ENCODE assay signal across 8 mouse cellular contexts in the genomic region with DNA sequence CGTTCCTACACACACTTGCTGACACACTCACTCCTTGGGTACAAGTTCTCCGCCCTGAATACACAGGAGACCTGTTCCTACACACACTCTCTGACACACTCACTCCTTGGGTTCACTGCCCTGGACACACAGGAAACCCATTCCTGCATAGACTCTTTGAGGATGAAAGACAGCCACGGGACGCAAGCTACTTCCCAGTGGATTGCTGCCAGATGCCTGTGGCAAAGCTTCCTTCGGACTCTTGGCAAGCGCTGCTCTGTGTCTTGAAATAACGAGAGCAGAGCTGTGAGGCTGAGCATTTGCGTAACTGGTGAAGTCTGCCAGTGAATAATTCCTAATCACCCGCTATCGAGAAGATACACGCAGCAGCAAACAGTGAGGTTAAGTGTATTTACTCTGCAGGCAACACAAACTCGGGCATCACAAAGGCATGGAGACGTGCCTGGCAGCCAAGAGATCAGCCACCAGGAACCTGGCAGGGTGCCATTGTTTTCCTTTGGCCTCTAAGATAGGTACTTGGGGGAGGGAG. TPM values are rescaled to one million over a fixed set of nuclear protein-coding genes. Genes with fewer than 3 reads are reported as not detected.
DNase-seq lines count a peak whose midpoint lies in the region; ATAC-seq and TF ChIP-seq lines count a peak whose summit lies in the region.

No protein-coding gene starts in this region.

- peaks cover 47% of the 10 kb centered on the region for H3K4me1 ChIP-seq in heart, embryonic 15.5 days (replicated peaks)
- peaks cover 25% of the 10 kb centered on the region; the same call in 1 of the 2 replicates for H3K4me1 ChIP-seq in lung, postnatal 0 days (ENCODE audit: insufficient read depth, low read depth, low read length)

- ATAC-seq in heart, embryonic 15.5 days (replicated peaks; ENCODE audit: insufficient number of reproducible peaks, insufficient read depth, low FRiP score, low read depth): peak; percentile 81
- peak; percentile 82 for ATAC-seq in lung, postnatal 0 days

- 0 out of 2 replicates have a peak, but pooled peaks have one; percentile 1 for TF ChIP-seq CTCF in lung, postnatal 0 days (IDR thresholded peaks at IDR 0.05)

- peak overlapping the region; percentile 82 for H3K27ac ChIP-seq in heart, embryonic 15.5 days
- H3K27ac ChIP-seq in lung, postnatal 0 days (ENCODE audit: low read length): peak overlapping the region; percentile 89

- H3K36me3 ChIP-seq in heart, embryonic 15.5 days: peaks cover 7% of the 10 kb centered on the region
- peaks cover 6% of the 10 kb centered on the region; the same call in 1 of the 2 replicates for H3K36me3 ChIP-seq in lung, postnatal 0 days (ENCODE audit: insufficient read depth, low read length)

- H3K4me2 ChIP-seq in heart, embryonic 15.5 days: peak overlapping the region; percentile 46
- peak overlapping the region; percentile 33 for H3K4me2 ChIP-seq in lung, postnatal 0 days (replicated peaks; ENCODE audit: low read depth, low read length)

- 19% methylated on average over 13 of the region's 13 CpGs for WGBS in heart, embryonic 15.5 days
- 12% methylated on average over 13 of the region's 13 CpGs for WGBS in lung, postnatal 0 days

- H3K27me3 ChIP-seq in heart, embryonic 15.5 days: no peaks in the 10 kb centered on the region
- H3K27me3 ChIP-seq in lung, postnatal 0 days (replicated peaks; ENCODE audit: insufficient read depth, low read length): no peaks in the 10 kb centered on the region

- H3K9ac ChIP-seq in heart, embryonic 15.5 days: no peak overlapping the region
- H3K9ac ChIP-seq in lung, postnatal 0 days (replicated peaks; ENCODE audit: low read depth): no peak overlapping the region

- no peaks in the 10 kb centered on the region for H3K9me3 ChIP-seq in heart, embryonic 15.5 days (replicated peaks)
- H3K9me3 ChIP-seq in lung, postnatal 0 days (ENCODE audit: low read length): no peaks in the 10 kb centered on the region

- DNase-seq in spleen, postnatal 14 days (ENCODE audit: low spot score in 2 of 2): peak; percentile 21 to 50
- no peak for DNase-seq in spleen, adult 12 weeks (ENCODE audit: low spot score)
- DNase-seq in fat pad, adult 2 months (ENCODE audit: extremely low read depth, low read depth, low spot score): peak; percentile 91
- DNase-seq in layer of hippocampus, adult 18-20 months (ENCODE audit: low spot score in 2 of 2): peak; percentile 53 to 75
- peak; percentile 98 for DNase-seq in lung, postnatal 0 days (ENCODE audit: low spot score)
- peak; percentile 8 to 11 for DNase-seq in spleen, postnatal 36 days (ENCODE audit: low spot score in 2 of 2)
- no peak for DNase-seq in thymus, postnatal 4 days

- TF ChIP-seq EP300 in lung, postnatal 0 days (IDR thresholded peaks at IDR 0.05): peak; percentile 67

- H3K4me3 ChIP-seq in heart, embryonic 15.5 days: peak overlapping the region; percentile 17
- no peak overlapping the region; the same call in 1 of the 2 replicates for H3K4me3 ChIP-seq in lung, postnatal 0 days (ENCODE audit: low read depth, low read length)

RNA-seq across cellular contexts. Expression of gene Malsu1, which starts 23.4 kb away (rescaled TPM):
- 55.0 and 60.0 TPM in 2 replicates for polyA plus RNA-seq in heart, embryonic 15.5 days (2015; fragmentation: Nextera tagmentation; extraction: Ambion mirVana)
- 10 to 100 TPM; 18.8 to 25.0 TPM for total RNA-seq in layer of hippocampus, adult 18-20 months (2021)
- 81.3 and 84.1 TPM in 2 replicates for polyA plus RNA-seq in lung, postnatal 0 days (2015; fragmentation: Nextera tagmentation; extraction: Ambion mirVana)

Comparison
In these comparisons a context has a peak if more than half of its experiments do, and no peak if none do; other contexts are left out.
1. DNase-seq: peak in spleen, postnatal 14 days (2 of 2), fat pad, adult 2 months (single experiment), layer of hippocampus, adult 18-20 months (2 of 2), lung, postnatal 0 days (single experiment) and spleen, postnatal 36 days (2 of 2); none in spleen, adult 12 weeks (single experiment) and thymus, postnatal 4 days (single experiment).